Mouse (Mus musculus): Measurements from ENCODE around the gene Ptgdr. TPM values are rescaled to one million over a fixed set of nuclear protein-coding genes. Genes with fewer than 3 reads are reported as not detected.
"Not testable (repeated sequence)": the region's sequence is repeated elsewhere in the genome, so short reads cannot be mapped to it uniquely, and the experiment has no call there.

Gene Ptgdr
- total RNA-seq, 2 experiments from 2014 or later, result not detected

- DNase-seq, result no peak
- intact Hi-C loops (cut with DNase I), result no loop called here
These were observed 37.8 kb downstream of the Ptgdr start for GRCm38 (mm10) chr14:44821177-44822057.

- intact Hi-C loops (cut with DNase I); DNase-seq: not testable (repeated sequence)
These were observed 46.0 kb downstream of the Ptgdr start for GRCm38 (mm10) chr14:44813152-44813551.

Other genes starting within 250 kb of the Ptgdr start
- gene Gm5624, start 231.4 kb downstream of the Ptgdr start, total RNA-seq (2021), result not detected
- not detected for gene Gm8257, start 152.9 kb downstream of the Ptgdr start, total RNA-seq (2021)
- not detected for gene Gm8267, start 109.0 kb downstream of the Ptgdr start, total RNA-seq (2021)
- under 1 TPM; 0.32 to 0.48 TPM for gene Ptger2, start 128.8 kb upstream of the Ptgdr start, total RNA-seq (2021)

Data from heart, postnatal 14 days (tissue).